Mouse (Mus musculus) forebrain, embryonic 12.5 days (tissue): ENCODE data around the gene Rab11fip5. TPM values are rescaled to one million over a fixed set of nuclear protein-coding genes. Genes with fewer than 3 reads are reported as not detected.

Experiments
- ATAC-seq: fragments of 200-750 bp; cut with Nextera tagmentation; 2 replicates; pipeline ENCODE4 v1.8.0; 2017; ENCODE audit warnings: moderate TSS enrichment; ENCODE audit not compliant: low FRiP score
- H3K27ac ChIP-seq: fragments of 300-500 bp; sonication (generic); 2 replicates; pipeline ENCODE4 v1.5.1; 2016; ENCODE audit warnings: mild to moderate bottlenecking
- H3K27me3 ChIP-seq: fragments of 300-500 bp; sonication (generic); 2 replicates; pipeline ENCODE4 v1.6.1; 2016; ENCODE audit warnings: mild to moderate bottlenecking
- H3K36me3 ChIP-seq: fragments of 300-500 bp; sonication (generic); replicated peaks from 2 replicates; pipeline ENCODE4 v1.6.1; 2016; ENCODE audit warnings: mild to moderate bottlenecking
- H3K4me1 ChIP-seq: fragments of 300-500 bp; sonication (generic); 2 replicates; pipeline ENCODE4 v1.6.1; 2016
- H3K4me2 ChIP-seq: fragments of 300-500 bp; sonication (generic); 2 replicates; pipeline ENCODE4 v1.6.1; 2016; ENCODE audit warnings: mild to moderate bottlenecking, moderate library complexity
- H3K4me3 ChIP-seq: fragments of 300-500 bp; sonication (generic); replicated peaks from 2 replicates; pipeline ENCODE4 v1.5.1; 2016; ENCODE audit warnings: mild to moderate bottlenecking
- H3K9ac ChIP-seq: fragments of 300-500 bp; sonication (generic); 2 replicates; pipeline ENCODE4 v1.6.1; 2016; ENCODE audit warnings: mild to moderate bottlenecking
- H3K9me3 ChIP-seq: fragments of 300-500 bp; sonication (generic); 2 replicates; pipeline ENCODE4 v1.6.1; 2016
- WGBS: fragments of 180-500 bp; shearing (Covaris S2); methylation state at CpG from one replicate; pipeline ENCODE4 v1.1.7; 2016; 5-methylcytosine and 5-hydroxymethylcytosine counted together
- polyA plus RNA-seq: library from polyadenylated mRNA; unstranded; fragments of >200 nt; fragmentation: Nextera tagmentation; extraction: Ambion mirVana; gene quantifications from 2 replicates; pipeline ENCODE4 v1.2.1, GENCODE M21; 2016

The Rab11fip5 gene
- polyA plus RNA-seq, 1 experiment from 2014 or later: 6.8 TPM

DNA sequence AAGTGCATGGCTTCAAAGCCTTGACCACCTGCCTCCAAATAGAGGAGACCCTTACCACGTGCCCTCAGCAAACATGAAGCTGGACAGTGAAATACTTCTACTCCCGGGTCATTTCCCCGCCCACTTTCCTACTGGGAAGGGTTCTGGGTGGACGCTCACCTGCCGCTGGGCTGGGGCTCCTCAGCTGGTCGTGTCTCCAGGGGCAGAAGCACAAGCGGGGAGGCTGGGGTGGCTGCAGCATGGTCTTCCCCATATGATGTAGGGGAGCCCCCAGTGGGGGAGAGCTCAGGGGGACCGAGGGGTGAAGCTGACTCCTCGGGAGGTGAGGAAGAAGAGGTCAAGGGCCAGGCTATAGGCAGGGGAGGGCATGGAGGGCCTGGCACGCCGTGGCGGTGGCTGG lies 34.2 kb downstream of the Rab11fip5 start:
- no peaks in the 10 kb centered on the region; the same call in 1 of the 2 replicates for H3K36me3 ChIP-seq
- H3K4me1 ChIP-seq: no peaks in the 10 kb centered on the region
- no peak overlapping the region for H3K4me2 ChIP-seq
- WGBS: 77% methylated on average over 12 of the region's 12 CpGs
- peaks cover 10% of the 10 kb centered on the region for H3K27me3 ChIP-seq
- H3K4me3 ChIP-seq: no peak overlapping the region
- no peak overlapping the region for H3K27ac ChIP-seq
- ATAC-seq: no peak
- H3K9ac ChIP-seq: no peak overlapping the region
- no peaks in the 10 kb centered on the region for H3K9me3 ChIP-seq

GRCm38 (mm10) chr6:85339273-85339901 lies 35.0 kb downstream of the Rab11fip5 start:
- WGBS: 69% methylated on average over 1 of the region's 1 CpGs
- Histone ChIP-seq H3K4me2 (no peak overlapping the region), H3K9ac (no peak overlapping the region), H3K4me1 (no peaks in the 10 kb centered on the region), H3K4me3 (no peak overlapping the region), H3K9me3 (no peaks in the 10 kb centered on the region), H3K27ac (no peak overlapping the region), H3K27me3 (peaks cover 15% of the 10 kb centered on the region), H3K36me3 (no peaks in the 10 kb centered on the region; the same call in 1 of the 2 replicates)
- ATAC-seq: no peak

DNA sequence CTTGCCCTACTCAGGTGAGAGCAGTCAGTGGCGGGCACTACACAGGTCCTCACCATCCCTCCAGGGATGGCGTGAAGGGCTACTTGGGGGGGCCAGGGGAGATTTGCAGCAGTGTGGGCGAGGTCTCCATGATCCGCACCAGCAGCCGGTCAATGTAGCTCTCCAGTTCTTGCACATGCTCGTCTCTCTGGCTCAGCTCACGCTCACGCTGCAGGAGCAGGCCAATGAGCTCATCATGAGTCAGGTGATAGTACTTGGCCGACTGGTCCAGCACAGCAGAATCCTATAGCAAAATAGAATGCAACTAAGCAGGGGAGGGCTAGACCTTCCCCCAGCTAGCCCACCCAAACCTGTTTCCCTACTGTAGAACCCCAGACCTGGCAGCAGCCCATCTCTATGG lies 37.5 kb downstream of the Rab11fip5 start:
- Histone ChIP-seq H3K4me3 (no peak overlapping the region), H3K27me3 (peaks cover 15% of the 10 kb centered on the region), H3K9ac (no peak overlapping the region), H3K36me3 (no peaks in the 10 kb centered on the region; the same call in 1 of the 2 replicates), H3K4me2 (no peak overlapping the region), H3K9me3 (no peaks in the 10 kb centered on the region), H3K27ac (no peak overlapping the region), H3K4me1 (peaks cover 4% of the 10 kb centered on the region)
- WGBS: 85% methylated on average over 9 of the region's 9 CpGs
- ATAC-seq: no peak

- peaks cover 8% of the 10 kb centered on the region for H3K4me1 ChIP-seq
- WGBS: 53% methylated on average over 3 of the region's 3 CpGs
- no peak overlapping the region for H3K27ac ChIP-seq
- H3K4me3 ChIP-seq: no peak overlapping the region
- no peak for ATAC-seq
- H3K36me3 ChIP-seq: no peaks in the 10 kb centered on the region
- no peaks in the 10 kb centered on the region for H3K9me3 ChIP-seq
- no peak overlapping the region for H3K4me2 ChIP-seq
- H3K9ac ChIP-seq: no peak overlapping the region
- H3K27me3 ChIP-seq: peaks cover 23% of the 10 kb centered on the region
These were observed 39.1 kb downstream of the Rab11fip5 start for GRCm38 (mm10) chr6:85335352-85335751.

- Histone ChIP-seq H3K27me3 (peaks cover 20% of the 10 kb centered on the region), H3K9me3 (no peaks in the 10 kb centered on the region), H3K9ac (no peak overlapping the region), H3K4me1 (peaks cover 8% of the 10 kb centered on the region), H3K4me2 (no peak overlapping the region), H3K27ac (no peak overlapping the region), H3K36me3 (no peaks in the 10 kb centered on the region), H3K4me3 (no peak overlapping the region)
- WGBS: 53% methylated on average over 5 of the region's 5 CpGs
- no peak for ATAC-seq
These were observed 39.6 kb downstream of the Rab11fip5 start for GRCm38 (mm10) chr6:85334851-85335250.

DNA sequence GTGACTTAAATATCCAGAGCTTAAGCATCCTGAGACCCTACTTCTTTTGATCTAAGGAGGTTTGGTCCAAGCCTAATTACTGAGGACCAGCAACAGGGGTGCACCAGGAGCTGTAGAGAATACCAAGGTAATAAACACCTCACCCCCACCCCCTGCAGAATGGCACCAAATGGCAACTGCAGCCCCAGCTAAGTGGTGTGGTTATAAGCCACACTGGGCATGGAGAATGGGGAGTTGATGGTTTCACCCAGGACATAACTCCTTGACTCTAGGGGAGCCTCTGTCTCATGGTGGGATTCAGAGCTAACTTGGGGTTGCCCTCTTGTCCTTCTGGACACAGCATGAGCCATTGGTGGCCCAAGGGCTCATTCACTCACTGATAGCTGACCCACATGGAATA lies 40.2 kb downstream of the Rab11fip5 start:
- H3K36me3 ChIP-seq: no peaks in the 10 kb centered on the region
- peak overlapping the region; percentile 92; the same call in 1 of the 2 replicates for H3K4me2 ChIP-seq
- H3K9ac ChIP-seq: no peak overlapping the region
- H3K9me3 ChIP-seq: no peaks in the 10 kb centered on the region
- H3K4me3 ChIP-seq: no peak overlapping the region
- ATAC-seq: no peak
- H3K27me3 ChIP-seq: peaks cover 20% of the 10 kb centered on the region
- peaks cover 8% of the 10 kb centered on the region for H3K4me1 ChIP-seq
- no peak overlapping the region for H3K27ac ChIP-seq

GRCm38 (mm10) chr6:85333732-85334131 lies 40.7 kb downstream of the Rab11fip5 start:
- ATAC-seq: no peak
- H3K9ac ChIP-seq: peak overlapping the region; percentile 82
- H3K36me3 ChIP-seq: no peaks in the 10 kb centered on the region
- H3K9me3 ChIP-seq: no peaks in the 10 kb centered on the region
- peak overlapping the region; percentile 92 for H3K4me2 ChIP-seq
- H3K4me3 ChIP-seq: peak overlapping the region; percentile 71
- peak overlapping the region; percentile 93; the same call in 1 of the 2 replicates for H3K27ac ChIP-seq
- H3K4me1 ChIP-seq: peaks cover 8% of the 10 kb centered on the region
- WGBS: 4% methylated on average over 13 of the region's 13 CpGs
- H3K27me3 ChIP-seq: peaks cover 20% of the 10 kb centered on the region

DNA sequence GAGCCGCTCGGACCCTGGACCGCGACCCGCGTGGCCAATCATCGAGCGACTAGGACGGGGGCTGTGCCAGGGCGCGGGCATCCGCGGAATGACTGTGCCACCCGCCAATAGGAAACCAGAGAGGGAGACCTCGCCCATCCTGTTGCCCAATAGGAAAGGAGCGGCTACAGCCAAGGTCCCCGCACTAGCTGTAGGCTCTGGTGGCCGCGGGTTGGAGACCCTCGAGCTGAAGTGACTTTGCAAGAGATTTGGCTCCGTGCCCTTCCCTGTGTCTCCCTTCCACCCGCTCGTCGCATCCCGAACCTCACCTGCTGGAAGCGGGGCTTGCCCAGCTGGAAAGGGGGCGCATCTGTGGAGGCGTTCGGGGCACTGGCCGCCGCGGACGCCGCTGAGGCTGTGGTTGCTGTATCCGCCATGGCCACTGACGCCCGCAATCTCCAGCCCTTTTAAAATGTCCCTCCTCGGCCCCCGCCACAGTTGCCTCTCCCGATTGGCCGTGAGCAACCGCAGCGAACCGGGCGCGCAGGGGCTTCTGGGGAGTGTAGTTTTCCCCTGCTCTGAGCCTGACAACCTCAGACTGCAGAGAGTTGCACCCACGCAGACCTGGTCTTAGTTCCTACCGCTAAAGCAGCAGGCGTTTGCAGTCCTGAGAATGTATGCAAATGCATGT lies 41.3 kb downstream of the Rab11fip5 start, which contains the start of gene Sfxn5:
TSS of gene Sfxn5 (minus strand) at position 423 of the 670 bp plus-strand sequence.
- Histone ChIP-seq H3K4me3 (peak within 1 kb of the TSS; percentile 71), H3K4me2 (peak within 1 kb of the TSS; percentile 92)
- under 1% methylated on average over 49 of the region's 49 CpGs for WGBS

GRCm38 (mm10) chr6:85332351-85332999 lies 42.0 kb downstream of the Rab11fip5 start:
- H3K4me3 ChIP-seq: peak overlapping the region; percentile 71
- H3K36me3 ChIP-seq: no peaks in the 10 kb centered on the region
- WGBS: under 1% methylated on average over 41 of the region's 41 CpGs
- H3K27ac ChIP-seq: peak overlapping the region; percentile 93; the same call in 1 of the 2 replicates
- no peaks in the 10 kb centered on the region for H3K9me3 ChIP-seq
- ATAC-seq: no peak; the same call in 1 of the 2 replicates
- H3K9ac ChIP-seq: peak overlapping the region; percentile 82
- peak overlapping the region; percentile 92 for H3K4me2 ChIP-seq
- peaks cover 20% of the 10 kb centered on the region for H3K27me3 ChIP-seq
- peaks cover 8% of the 10 kb centered on the region for H3K4me1 ChIP-seq

More for the DNA sequence above, 41.3 kb downstream of the Rab11fip5 start, which contains the start of gene Sfxn5:
- H3K36me3 ChIP-seq: no peaks in the 10 kb centered on the region
- H3K9ac ChIP-seq: peak within 1 kb of the TSS; percentile 82
- peak; percentile 98 for ATAC-seq
- peaks cover 20% of the 10 kb centered on the region for H3K27me3 ChIP-seq
- H3K27ac ChIP-seq: peak within 1 kb of the TSS; percentile 93
- peaks cover 8% of the 10 kb centered on the region for H3K4me1 ChIP-seq
- no peaks in the 10 kb centered on the region for H3K9me3 ChIP-seq

DNA sequence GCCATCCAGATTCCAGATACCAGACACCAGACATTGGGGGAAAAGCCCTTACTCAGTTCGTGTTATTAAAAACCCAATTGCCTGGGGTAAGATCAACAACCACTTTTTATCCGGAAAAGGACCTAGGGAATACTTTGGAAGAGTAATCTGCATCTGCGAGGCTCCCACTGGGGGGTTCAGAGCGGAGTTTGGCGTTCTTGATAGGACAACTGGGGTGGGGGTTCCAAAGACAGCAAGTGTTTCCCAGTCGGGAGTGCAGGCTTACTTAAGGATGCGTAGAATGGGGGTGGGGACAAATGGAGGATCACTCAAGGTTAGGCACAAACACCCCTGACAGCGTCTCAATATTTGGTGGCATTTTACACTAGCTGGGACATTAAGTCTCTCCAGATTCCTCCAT lies 42.7 kb downstream of the Rab11fip5 start:
- Histone ChIP-seq H3K4me2 (peak overlapping the region; percentile 92), H3K36me3 (no peaks in the 10 kb centered on the region), H3K9ac (peak overlapping the region; percentile 82; the same call in 1 of the 2 replicates), H3K27ac (no peak overlapping the region), H3K4me1 (peaks cover 8% of the 10 kb centered on the region), H3K27me3 (peaks cover 20% of the 10 kb centered on the region), H3K4me3 (peak overlapping the region; percentile 71), H3K9me3 (no peaks in the 10 kb centered on the region)
- 15% methylated on average over 8 of the region's 8 CpGs for WGBS
- no peak for ATAC-seq

- H3K36me3 ChIP-seq: no peaks in the 10 kb centered on the region
- H3K4me3 ChIP-seq: no peak overlapping the region; the same call in 1 of the 2 replicates
- peak overlapping the region; percentile 92 for H3K4me2 ChIP-seq
- peaks cover 20% of the 10 kb centered on the region for H3K27me3 ChIP-seq
- H3K9me3 ChIP-seq: no peaks in the 10 kb centered on the region
- H3K27ac ChIP-seq: no peak overlapping the region
- no peak for ATAC-seq
- 44% methylated on average over 6 of the region's 6 CpGs for WGBS
- no peak overlapping the region for H3K9ac ChIP-seq
- peaks cover 8% of the 10 kb centered on the region for H3K4me1 ChIP-seq
These were observed 43.2 kb downstream of the Rab11fip5 start for GRCm38 (mm10) chr6:85331221-85331735.

- Histone ChIP-seq H3K4me1 (peaks cover 8% of the 10 kb centered on the region), H3K4me2 (no peak overlapping the region), H3K4me3 (no peak overlapping the region), H3K9ac (no peak overlapping the region), H3K36me3 (no peaks in the 10 kb centered on the region), H3K27me3 (peaks cover 13% of the 10 kb centered on the region), H3K9me3 (no peaks in the 10 kb centered on the region), H3K27ac (no peak overlapping the region)
- no peak for ATAC-seq
- WGBS: 93% methylated on average over 4 of the region's 4 CpGs
These were observed 44.7 kb downstream of the Rab11fip5 start for GRCm38 (mm10) chr6:85329666-85330185.
